Mouse (Mus musculus) adrenal gland, adult 8-10 months (tissue): Measurements from ENCODE around the gene Wasf2. TPM values are rescaled to one million over a fixed set of nuclear protein-coding genes. Genes with fewer than 3 reads are reported as not detected.
"Not testable (repeated sequence)": the region's sequence is repeated elsewhere in the genome, so short reads cannot be mapped to it uniquely, and the experiment has no call there.

Experiments
- DNase-seq: peaks from one replicate; pipeline ENCODE4 v3.0.0; 2022
- total RNA-seq, 4 experiments: library from RNA; stranded (reverse); gene quantifications; 2 replicates each; pipeline ENCODE4 v1.2.4; 2022

Gene Wasf2
- 100 to 1,000 TPM; 105 to 158 (median 133) TPM for total RNA-seq

DNA sequence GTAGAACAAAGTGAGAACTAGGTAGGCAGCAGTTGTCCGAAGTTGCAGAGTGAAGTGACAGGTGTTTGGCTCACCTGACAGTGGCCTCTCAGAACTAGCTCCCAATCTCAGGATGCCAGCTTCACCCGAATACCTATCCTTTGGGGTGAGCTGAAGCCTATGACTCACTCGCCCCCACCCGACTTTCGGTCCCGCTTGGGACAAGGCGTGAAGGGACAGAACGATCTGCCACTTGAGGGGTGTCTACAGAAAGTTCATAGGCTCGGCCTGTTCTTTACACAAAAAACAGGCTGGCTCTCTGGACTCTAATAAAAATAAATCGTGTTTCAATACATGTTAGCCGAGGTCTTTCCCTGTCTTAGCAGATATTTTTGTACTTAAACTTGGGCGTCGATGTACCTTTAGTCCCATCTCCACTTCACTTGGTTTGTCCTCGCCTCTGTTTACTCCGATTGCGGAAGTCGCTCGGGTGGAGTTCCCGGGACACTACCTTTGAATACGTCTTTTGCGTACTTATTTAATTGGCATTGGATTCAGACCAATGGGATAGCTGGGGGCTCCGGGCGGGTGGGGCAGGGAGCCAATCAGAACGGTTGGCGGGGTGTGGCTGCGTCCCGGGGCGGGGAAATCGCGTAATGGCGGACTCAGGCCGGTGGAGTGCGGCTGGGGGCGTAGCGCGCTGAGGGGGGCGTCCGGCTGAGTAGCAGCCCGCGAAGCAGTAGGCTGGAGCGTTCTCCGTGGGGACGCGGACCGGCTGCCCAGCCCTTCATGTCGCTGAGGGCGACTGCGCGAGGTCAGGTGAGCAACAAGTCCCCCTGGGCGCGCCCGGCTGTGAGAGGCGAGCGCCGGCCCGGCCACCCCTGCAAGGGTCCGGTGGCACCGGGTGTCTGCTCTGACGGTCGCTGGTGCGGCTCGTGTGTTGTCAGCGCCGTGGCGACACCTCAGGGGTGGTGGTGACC lies at the start of gene Wasf2:
Gene Wasf2, plus strand, starts transcription at position 575 of the 959 bp plus-strand sequence.
- peak; percentile 87 for DNase-seq

DNA sequence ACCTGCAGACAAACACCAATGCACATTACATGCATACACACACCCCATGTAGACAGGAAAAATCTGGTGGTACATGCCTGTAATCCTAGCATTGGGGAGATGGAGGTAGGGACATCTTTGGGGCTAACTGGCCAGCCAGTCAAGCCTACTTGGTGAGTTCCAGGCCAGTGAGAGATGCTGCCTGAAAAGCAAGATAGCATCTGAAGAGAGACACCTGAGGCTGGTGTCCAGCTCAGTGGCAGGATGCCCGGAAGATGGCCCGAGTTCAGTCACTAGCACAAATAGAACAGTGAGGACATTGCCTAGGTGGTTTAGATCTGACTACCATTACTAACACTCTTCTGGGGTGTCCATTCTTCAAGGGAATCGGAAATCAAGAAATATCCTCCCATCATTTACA lies 49.4 kb upstream of the Wasf2 start:
- no peak for DNase-seq

DNA sequence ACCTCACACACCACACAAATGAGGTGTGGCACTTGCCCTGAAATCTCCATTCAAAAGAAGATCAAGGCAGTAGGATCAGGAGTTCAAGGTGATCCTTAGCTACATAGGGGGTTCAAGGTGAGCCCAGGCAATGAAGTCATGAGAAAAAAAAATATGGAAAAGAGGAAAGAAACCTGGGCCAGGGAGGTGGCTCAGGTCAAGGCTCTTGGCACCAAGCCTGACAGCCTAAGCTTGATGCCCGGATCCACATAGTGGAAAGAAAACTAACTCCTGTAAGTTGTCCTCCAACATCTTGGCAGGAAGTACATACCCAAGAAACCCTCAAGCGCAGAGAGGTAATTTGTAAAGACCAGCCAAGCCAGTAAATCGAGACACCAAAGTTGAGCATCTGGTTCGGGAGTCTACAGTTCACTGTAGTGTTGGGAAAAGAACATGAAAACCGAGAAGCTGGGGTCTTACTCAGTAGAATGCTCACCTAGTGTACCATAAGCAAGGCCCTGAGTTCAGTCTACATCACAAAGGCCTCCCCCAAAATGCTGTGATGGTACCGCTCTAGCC lies 48.0 kb upstream of the Wasf2 start:
- DNase-seq = peak; percentile 65

DNA sequence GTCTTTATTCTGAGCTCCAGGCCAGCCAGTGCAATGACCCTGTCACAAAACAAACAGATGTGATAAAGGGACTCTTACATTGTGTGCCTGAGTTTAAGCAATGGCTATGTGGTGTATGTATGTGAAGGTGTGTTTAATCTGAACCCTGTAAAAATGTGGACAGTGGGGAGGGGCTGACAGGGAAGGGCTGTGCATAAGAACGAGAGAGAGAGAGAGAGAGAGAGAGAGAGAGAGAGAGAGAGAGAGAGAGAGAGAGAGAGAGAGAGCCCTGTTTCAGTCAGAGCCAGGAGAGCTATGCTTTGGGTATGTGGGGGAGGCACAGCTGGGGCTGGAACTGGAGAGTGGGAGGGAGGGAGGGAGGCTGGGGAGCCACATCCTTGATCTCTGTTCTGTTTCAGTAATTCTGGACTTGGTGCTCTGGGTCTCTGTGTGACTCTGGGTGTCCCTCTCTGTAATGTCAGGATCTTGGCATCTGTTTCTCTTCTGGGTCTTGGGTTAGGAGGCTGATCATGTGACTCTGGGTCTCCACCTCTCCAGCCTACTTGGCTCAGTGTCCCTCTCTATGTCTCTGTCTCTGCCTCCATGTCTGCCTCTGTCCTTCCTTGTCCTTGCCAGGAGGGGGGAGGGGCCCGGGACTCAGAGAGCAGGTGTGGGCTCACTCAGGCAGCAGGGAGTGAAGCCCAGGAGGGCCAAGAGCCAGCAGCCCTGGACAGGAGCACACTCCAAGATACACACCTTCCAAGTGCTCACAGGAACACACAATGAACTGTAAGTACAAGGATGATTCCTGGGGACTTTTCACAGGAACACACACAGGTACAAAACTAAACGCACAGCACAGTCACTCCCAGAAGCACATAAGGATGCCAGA lies 46.1 kb upstream of the Wasf2 start:
- DNase-seq = no peak

DNA sequence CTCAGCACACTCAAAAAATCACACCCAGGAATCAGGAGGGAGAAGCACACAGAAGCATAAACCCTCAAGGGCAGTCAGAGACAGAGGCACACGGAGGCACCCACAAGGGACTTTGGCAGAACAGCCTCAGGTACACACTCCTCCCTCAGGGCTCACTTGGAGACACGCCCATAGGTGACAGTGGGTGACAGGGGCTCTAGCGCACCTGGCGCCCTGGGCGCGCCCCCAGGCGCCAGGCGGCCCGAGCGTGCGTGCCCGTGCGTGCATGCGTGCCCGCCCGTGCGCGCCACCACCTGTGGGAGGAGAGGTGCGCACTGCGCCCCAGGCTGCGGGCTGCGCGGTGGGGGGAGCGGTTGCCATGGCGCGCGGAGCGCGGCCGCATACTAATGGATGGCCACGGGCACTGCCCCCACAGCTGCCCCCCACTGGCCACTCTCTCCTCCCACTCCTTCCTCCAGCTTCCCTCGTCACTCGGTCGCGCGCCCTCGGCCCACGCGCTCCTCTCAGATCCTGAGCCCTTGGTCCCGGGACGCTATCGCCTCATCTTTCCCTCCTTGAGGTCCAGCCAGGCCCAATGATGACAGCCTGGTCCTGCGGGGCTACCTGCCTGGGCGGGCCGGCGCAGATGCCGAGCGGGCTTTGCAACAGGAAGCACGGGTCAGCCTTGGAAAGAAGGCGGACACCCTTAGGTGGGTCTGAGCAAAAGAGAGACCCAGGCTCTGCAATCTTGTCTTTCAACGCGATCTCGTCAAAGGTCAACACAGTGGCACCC lies 45.1 kb upstream of the Wasf2 start:
- DNase-seq = no peak

DNA sequence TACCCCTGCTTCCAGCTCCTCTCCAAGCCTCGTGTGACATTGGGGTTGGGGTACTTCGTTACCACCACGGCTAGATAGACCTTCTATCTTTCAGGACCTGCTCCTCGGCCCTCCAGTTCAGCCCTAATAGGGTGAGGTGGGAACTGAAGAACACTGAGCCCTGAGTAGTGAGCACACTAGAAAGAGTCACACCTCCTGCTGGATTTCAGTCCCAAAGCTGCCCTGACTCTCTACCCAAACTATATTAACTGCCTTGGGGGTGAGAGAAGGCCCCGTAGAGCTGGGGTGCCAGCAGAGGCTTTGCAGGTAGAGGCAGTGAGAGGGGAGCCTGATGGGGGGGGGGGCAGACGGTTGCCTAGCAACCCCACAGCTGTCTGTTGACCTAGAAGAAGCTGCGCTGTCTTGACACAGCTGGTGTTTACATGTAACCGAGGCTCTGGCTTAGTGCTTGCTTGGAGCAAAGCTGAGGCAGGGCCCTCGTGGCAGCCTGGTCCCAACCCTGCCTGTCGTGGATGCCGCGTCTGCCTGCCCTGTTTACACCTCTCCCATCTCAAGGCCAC lies 44.4 kb upstream of the Wasf2 start:
- DNase-seq = no peak

DNA sequence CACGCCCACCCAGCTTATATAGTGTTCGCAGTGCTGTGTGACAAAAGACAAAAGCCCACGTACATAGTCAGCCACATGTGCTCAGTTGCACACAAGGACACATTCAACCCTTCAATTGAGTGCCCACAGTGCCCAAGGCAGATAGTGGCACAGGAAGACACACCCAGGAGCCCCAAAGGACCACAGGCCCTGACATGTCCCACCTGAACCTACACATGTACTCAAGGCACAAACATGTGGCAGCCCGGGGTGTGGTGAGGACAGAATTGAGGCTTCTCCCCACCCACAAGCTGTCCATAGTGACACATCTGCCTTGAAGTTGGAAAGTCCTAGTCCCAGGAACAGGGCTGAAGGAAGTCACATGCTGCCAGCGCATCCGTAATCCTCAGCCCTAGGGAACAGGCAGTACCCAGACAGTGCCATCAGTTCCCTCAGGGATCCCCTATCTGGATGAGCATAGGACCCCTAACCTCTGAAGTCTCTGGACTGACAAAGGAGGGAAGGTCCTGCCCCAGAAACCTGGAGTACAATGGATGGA lies 43.1 kb upstream of the Wasf2 start:
- DNase-seq = no peak

DNA sequence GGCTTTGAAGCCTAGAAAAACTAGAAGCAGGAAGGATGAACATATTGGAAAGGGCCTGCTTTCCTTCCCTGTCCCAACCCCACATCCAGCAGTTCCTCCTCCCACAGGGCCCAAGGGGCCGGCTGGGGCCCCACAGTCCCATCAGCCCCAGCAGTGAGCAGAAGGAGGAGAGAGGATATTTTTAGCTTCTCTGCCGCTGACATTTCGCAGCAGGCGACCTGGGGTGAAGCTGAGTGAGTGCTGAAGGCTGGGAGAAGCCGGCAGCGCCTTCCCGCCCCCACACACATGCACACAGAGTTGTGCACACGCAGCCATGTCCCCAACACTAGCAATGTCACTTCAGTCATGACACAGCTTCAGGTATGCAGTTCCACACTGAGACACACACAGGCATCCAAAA lies 42.5 kb upstream of the Wasf2 start:
- DNase-seq = no peak

DNA sequence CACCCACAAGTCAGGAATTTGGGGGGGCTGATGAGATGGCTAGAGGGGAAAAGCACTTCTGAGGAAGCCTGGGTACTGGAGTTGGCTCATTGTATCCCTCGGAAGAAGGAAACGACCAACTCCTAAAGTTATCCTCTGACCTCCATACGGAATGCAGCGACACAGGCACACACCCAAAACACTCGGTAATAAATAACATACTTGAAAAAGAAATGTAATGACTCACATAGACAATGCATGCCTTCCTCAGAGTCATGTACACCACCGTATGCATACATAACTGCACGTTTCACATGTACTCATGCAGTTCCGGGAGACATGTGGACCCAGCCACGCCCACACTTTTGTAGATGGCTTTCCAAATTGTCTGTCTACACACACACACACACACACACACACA lies 41.0 kb upstream of the Wasf2 start:
- DNase-seq = no peak

DNA sequence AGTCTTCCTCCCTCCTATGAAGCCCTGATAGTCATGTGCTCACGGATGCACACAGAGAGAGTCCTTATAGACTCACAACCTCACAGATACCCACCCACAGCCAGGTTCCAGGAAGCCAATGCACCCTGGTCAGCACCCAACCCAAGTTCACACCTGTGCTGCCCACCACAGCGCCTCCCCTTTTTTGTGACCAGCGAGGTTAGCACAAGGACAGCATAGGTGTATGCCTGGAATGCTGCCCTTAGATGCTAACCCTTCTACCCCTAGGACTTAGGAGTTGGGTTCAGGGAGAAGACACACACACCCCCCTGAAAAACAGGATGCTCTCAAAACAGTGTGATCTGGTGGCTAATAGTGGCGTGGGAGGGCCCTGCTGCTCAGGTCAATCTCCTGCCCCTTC lies 40.5 kb upstream of the Wasf2 start:
- no peak for DNase-seq

DNA sequence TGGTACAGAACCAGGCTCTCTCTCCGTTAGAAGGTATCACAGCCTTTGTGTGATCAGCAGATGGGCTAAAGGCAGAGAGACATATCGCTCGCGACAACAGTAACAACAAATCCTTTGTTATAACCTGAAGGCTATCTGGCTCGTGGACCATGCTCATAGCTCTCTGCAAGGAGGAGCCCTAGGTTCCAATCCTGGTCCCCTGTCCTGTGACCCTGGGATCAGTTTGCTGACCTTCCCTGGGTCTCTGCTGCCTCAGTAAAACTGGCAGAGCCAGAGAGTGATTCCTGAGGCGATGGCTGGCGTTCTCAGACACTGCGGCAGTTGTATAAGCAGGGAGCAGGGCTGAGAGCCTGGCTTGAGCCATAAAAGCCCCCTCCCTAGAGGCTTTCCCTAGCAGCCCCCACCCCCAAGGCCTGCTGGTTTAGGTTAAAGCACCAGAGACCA lies 40.0 kb upstream of the Wasf2 start:
- no peak for DNase-seq

DNA sequence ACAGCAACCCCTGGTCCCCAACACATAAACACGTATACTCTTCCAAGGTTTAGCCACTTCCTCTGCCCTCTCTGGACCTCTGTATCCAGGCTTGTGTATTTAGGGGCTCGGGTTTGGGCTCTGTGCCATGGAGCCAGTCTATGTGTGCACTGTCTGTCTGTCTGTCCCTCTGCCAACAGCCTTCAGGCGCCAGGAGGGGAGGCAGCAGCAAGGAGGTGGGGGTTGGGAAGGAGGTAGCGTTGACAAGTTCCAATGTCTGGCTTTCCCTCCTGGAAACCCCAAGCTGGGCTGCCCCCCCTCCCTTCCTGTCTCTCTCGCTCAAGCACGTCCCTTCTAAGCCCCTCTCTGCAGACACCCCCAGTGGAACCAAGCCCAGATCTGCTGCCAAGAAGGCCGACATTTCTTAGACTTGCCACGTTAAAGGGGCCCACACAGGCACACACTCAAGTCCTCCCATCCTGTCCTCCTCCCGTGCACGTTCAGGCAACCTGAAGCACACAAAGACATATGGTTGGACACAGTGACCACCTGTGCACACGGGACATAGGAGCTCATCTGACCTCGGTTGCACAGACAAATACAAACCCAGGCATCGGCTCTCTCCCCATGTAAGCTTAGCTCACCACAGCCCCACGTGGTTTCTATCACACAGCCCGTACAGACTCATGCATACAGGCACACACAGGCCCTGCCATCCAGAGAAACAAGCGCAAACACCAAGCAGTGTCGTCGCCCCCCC lies 39.4 kb upstream of the Wasf2 start:
- no peak for DNase-seq

DNA sequence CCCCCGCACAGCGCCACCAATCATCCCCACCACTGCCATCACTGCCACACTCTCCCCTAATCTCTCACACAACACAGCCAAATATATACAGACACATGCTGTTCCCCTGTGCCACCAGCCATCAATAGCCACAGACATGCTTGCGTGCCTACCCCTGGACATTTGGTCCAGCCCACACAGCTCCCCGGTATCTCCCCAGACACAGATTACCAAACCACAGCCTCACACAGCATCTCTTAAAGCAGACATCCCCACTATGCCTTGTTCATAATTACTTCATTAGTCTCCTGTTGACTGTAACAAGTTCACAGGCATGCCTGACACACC lies 38.9 kb upstream of the Wasf2 start:
- DNase-seq = no peak

DNA sequence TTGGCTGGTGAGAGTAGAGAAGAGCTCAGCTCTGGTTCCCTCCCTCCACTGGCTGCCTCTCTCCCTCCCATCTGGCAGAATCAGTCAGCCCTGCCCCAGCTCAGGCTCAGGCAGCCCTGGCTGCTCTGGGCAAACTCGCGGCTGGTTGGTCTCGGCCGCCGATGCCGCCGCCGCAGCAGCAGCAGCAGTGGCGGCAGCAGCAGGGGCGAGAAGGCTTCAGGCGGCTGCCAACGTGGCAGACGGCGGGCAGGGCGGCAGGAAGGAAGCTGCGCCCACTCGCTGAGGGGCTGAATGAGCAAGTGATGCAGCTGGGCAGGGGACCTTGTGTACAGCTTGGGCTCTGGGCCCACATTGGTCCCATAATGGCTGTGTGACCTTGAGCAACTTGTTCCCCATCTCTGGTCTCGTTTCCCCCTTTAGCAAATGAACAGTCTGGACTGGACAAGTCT lies 37.8 kb upstream of the Wasf2 start:
- DNase-seq = no peak

DNA sequence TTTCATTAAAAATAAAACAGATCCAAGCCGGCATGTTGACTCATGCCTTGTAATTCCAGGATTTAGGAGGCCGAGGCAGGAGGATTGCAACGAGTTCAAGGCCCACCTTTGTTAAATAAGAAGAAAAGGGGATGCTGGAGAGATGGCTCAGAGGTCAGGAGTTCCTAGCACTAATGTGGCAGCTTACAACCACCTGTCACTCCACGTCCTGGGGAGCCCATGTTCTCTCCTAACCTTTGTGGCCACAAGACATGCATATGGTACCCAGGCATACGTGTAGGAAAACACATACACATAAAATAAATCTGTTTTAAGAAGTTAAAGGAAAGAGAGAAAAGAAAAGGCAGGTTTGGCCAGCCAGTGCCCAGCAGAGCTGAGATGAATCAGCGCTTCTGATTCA lies 37.2 kb upstream of the Wasf2 start:
- DNase-seq = no peak

DNA sequence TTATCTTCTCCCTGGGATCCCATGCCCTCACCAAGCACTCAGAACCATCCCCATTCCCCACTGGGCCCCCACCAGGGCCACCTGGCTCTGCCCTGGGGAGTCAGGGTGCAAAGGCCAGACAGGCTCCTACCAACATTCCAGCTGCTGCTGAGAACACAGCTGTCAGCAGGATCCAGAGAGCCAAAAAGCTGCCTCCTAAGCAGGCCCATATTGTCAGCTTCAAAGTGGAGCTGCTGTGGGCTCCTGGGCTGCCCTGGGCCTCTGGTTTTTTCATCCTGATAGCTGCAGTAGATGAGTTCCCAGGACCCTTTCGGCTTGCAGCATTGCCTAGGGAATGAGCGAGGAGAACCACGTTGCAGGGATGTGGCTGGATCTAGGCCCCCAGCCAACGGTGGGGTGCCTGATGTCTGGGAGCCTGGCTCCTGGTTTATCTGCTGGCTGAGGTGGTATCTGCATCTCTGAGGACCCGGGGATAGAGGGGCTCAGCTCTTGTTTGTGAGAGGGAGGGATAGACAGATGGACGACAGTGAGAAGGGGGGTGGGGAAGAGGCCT lies 36.7 kb upstream of the Wasf2 start:
- DNase-seq = no peak

DNA sequence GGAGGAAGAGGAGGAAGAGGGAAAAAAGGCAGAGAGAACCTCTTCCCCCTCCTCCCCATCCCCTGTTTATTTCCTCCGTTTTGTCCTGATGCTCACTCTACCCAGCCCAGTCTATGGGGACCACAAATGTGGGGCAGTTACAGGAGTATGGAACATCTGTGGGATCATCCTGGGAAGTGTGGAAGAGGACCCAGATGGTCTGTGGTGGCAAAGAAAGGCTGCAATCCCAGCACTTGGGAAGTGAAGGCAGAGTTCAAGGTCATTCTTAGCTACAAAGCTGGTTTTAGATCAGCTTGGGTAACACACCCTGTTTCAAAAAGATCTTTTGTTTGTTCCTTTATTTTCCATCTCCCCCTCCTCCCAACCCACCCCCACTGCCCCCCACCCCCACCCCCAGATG lies 36.0 kb upstream of the Wasf2 start:
- DNase-seq = no peak

DNA sequence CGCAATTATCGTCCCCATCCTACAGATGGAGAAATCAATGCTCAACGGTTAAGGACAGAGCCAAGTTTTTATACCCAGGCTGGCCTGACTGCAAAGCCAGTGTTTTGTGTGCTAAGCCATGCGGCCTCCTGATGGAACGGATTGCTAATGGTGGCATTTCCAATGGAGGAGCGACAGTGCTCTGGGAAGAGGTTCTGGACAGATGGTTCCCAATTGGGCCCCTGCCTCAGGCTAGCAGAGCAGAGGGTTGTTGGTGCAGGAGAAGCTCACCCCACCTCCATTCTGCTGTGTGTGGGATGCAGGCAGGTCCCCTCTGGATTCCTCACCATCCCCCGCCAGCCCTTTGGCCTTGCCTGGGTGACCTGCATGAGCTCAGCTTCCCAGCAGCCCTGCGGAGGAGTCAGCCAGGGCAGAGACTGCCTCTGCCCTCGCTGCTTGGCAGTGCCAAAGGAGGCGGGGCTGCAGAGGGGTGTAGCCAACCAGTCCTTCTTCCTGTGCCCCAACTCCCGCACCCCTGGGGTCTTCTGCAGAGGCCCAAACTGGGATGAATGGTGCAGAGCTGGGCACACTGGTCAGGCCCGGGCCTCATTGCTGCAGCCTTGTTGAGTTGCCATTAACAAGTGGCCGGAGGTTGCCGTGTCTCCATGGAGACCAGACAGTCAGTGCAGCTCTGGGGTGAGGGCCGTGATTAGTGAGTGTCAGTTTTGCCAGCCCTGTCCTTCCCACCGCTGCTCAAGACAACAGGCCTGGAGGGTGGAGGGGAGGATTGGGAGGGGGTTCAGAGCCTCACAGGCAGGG lies 35.2 kb upstream of the Wasf2 start:
- peak; percentile 90 for DNase-seq

DNA sequence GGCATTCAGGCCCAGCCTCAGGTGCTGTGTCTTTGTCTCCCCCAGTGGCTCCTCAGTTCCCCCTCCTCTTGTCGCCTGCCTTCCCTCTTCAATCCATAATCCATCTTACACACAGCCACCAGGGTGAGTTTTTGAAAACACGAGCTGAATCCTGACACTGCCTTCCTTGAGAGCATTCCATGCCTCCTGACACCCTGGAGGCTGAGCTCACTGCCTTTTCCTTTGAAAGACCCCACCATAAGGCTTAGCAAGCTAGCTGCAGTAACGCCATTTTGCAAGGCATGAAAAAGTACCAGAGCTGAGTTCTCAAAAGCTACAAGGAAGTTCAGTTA lies 34.6 kb upstream of the Wasf2 start:
- not testable (repeated sequence) for DNase-seq

DNA sequence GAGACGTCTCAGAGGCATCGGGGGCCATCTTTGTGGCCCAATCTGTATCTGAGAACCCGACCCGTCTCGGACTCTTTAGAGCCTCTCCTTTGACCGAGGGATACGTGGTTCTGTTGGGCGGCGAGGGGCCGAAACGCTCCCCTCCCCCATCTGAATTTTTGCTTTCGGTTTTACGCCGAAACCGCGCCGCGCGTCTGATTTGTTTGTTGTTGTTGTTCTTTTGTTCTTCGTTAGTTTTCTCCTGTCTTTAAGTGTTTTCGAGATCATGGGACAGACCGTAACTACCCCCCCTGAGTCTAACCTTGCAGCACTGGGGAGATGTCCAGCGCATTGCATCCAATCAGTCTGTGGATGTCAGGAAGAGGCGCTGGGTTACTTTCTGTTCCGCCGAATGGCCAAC lies 33.6 kb upstream of the Wasf2 start:
- not testable (repeated sequence) for DNase-seq
